Mouse (Mus musculus): ENCODE measurements at regions not wholly inside any gene's neighbourhood (a gene's known extent, or its start where the extent isn't known, plus 50 kb on each side); places are given as distances from the start of the nearest gene placed in this dataset.

GRCm38 (mm10) chr2:79510485-79511094 is 54.0 kb upstream of the Cerkl start:
- 52% methylated on average over 10 of the region's 10 CpGs for WGBS

DNA sequence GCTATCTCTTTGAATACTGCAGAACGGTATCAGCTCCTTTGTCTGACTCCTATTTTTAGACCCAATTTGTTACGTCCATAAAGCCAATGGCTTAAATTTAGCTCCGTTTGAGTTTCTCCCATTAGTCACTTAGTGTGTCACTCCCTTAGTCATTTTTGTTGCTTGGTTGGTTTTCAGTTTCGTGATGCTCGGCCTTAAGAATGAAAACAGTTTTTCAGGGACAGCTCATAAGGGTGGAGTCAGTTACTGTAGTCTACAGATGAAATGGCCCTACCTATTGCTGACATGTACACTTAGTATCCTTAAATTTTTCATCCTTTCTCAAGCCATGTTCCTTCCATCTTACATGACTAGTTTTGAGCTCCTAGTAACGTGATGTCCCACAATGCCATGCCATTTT is 54.5 kb upstream of the Cerkl start:
- no peak overlapping the region for H3K4me2 ChIP-seq (replicated peaks; ENCODE audit: low read depth, low read length)
- no peak overlapping the region for H3K4me3 ChIP-seq (ENCODE audit: low read depth, low read length)
- H3K36me3 ChIP-seq (ENCODE audit: insufficient read depth, low read length): no peaks in the 10 kb centered on the region
- 62% methylated on average over 6 of the region's 6 CpGs for WGBS
- TF ChIP-seq CTCF (IDR thresholded peaks at IDR 0.05) (no peak), EP300 (IDR thresholded peaks at IDR 0.05) (no peak)
- no peak overlapping the region for H3K27ac ChIP-seq (ENCODE audit: low read length)
- H3K9me3 ChIP-seq (ENCODE audit: low read length): no peaks in the 10 kb centered on the region
- no peaks in the 10 kb centered on the region for H3K4me1 ChIP-seq (ENCODE audit: insufficient read depth, low read depth, low read length)
- H3K9ac ChIP-seq (replicated peaks; ENCODE audit: low read depth): no peak overlapping the region
- ATAC-seq (no peak), DNase-seq (ENCODE audit: low spot score) (no peak)
- no peaks in the 10 kb centered on the region for H3K27me3 ChIP-seq (replicated peaks; ENCODE audit: insufficient read depth, low read length)

More at GRCm38 (mm10) chr2:79510485-79511094, 54.0 kb upstream of the Cerkl start:
- no peak for DNase-seq (ENCODE audit: low spot score)
- Histone ChIP-seq H3K9me3 (ENCODE audit: low read length) (no peaks in the 10 kb centered on the region), H3K36me3 (ENCODE audit: insufficient read depth, low read length) (no peaks in the 10 kb centered on the region), H3K27ac (ENCODE audit: low read length) (no peak overlapping the region), H3K4me1 (ENCODE audit: insufficient read depth, low read depth, low read length) (no peaks in the 10 kb centered on the region), H3K4me3 (ENCODE audit: low read depth, low read length) (no peak overlapping the region), H3K4me2 (replicated peaks; ENCODE audit: low read depth, low read length) (no peak overlapping the region), H3K27me3 (replicated peaks; ENCODE audit: insufficient read depth, low read length) (no peaks in the 10 kb centered on the region), H3K9ac (replicated peaks; ENCODE audit: low read depth) (no peak overlapping the region)
- no peak for ATAC-seq
- no peak for TF ChIP-seq EP300 (IDR thresholded peaks at IDR 0.05)
- TF ChIP-seq CTCF (IDR thresholded peaks at IDR 0.05): no peak

GRCm38 (mm10) chr2:79511676-79512323 is 55.2 kb upstream of the Cerkl start:
- Histone ChIP-seq H3K27me3 (replicated peaks; ENCODE audit: insufficient read depth, low read length) (no peaks in the 10 kb centered on the region), H3K36me3 (ENCODE audit: insufficient read depth, low read length) (no peaks in the 10 kb centered on the region), H3K9ac (replicated peaks; ENCODE audit: low read depth) (no peak overlapping the region), H3K4me1 (ENCODE audit: insufficient read depth, low read depth, low read length) (no peaks in the 10 kb centered on the region), H3K4me3 (ENCODE audit: low read depth, low read length) (no peak overlapping the region), H3K4me2 (replicated peaks; ENCODE audit: low read depth, low read length) (no peak overlapping the region; the same call in 1 of the 2 replicates), H3K27ac (ENCODE audit: low read length) (no peak overlapping the region), H3K9me3 (ENCODE audit: low read length) (no peaks in the 10 kb centered on the region)
- ATAC-seq: 0 out of 2 replicates have a peak, but pooled peaks have one; percentile 21
- 21% methylated on average over 11 of the region's 11 CpGs for WGBS
- TF ChIP-seq CTCF (IDR thresholded peaks at IDR 0.05) (peak; percentile 77), EP300 (IDR thresholded peaks at IDR 0.05) (0 out of 2 replicates have a peak, but pooled peaks have one; percentile 22)
- peak; percentile 82 for DNase-seq (ENCODE audit: low spot score)

DNA sequence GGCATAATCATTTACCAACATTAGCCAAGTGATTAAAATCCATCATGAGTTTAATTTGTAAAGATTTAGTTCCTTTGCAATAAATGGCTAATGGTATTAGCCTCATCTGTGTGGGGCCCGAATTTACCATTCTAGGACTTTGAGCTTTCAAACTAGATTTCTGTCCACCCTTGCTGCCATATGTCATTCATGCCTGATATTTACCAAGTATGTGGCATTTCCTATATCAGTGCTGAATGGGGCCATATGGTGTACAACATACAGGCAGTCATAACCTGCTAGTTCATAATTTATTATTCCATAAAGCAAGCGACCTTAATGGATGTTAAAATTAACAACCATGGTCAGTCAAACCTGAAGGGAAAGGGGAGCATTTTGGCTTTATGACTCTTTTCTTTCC is 55.8 kb upstream of the Cerkl start:
- no peaks in the 10 kb centered on the region for H3K36me3 ChIP-seq (ENCODE audit: insufficient read depth, low read length)
- no peaks in the 10 kb centered on the region for H3K27me3 ChIP-seq (replicated peaks; ENCODE audit: insufficient read depth, low read length)
- H3K4me1 ChIP-seq (ENCODE audit: insufficient read depth, low read depth, low read length): no peaks in the 10 kb centered on the region
- H3K9ac ChIP-seq (replicated peaks; ENCODE audit: low read depth): no peak overlapping the region
- no peak for ATAC-seq
- WGBS: 62% methylated on average over 2 of the region's 2 CpGs
- no peak for TF ChIP-seq CTCF (IDR thresholded peaks at IDR 0.05)
- no peak for TF ChIP-seq EP300 (IDR thresholded peaks at IDR 0.05)
- H3K4me2 ChIP-seq (replicated peaks; ENCODE audit: low read depth, low read length): no peak overlapping the region
- no peak overlapping the region for H3K4me3 ChIP-seq (ENCODE audit: low read depth, low read length)
- no peak overlapping the region for H3K27ac ChIP-seq (ENCODE audit: low read length)
- no peak for DNase-seq (ENCODE audit: low spot score)
- H3K9me3 ChIP-seq (ENCODE audit: low read length): no peaks in the 10 kb centered on the region

GRCm38 (mm10) chr2:79513726-79514125 is 57.1 kb upstream of the Cerkl start:
- ATAC-seq: no peak
- Histone ChIP-seq H3K27me3 (replicated peaks; ENCODE audit: insufficient read depth, low read length) (no peaks in the 10 kb centered on the region), H3K27ac (ENCODE audit: low read length) (no peak overlapping the region), H3K9ac (replicated peaks; ENCODE audit: low read depth) (no peak overlapping the region), H3K4me2 (replicated peaks; ENCODE audit: low read depth, low read length) (no peak overlapping the region), H3K4me3 (ENCODE audit: low read depth, low read length) (no peak overlapping the region), H3K36me3 (ENCODE audit: insufficient read depth, low read length) (no peaks in the 10 kb centered on the region), H3K4me1 (ENCODE audit: insufficient read depth, low read depth, low read length) (no peaks in the 10 kb centered on the region), H3K9me3 (ENCODE audit: low read length) (no peaks in the 10 kb centered on the region)
- 53% methylated on average over 3 of the region's 3 CpGs for WGBS
- DNase-seq (ENCODE audit: low spot score): no peak
- TF ChIP-seq CTCF (IDR thresholded peaks at IDR 0.05) (no peak), EP300 (IDR thresholded peaks at IDR 0.05) (no peak)

DNA sequence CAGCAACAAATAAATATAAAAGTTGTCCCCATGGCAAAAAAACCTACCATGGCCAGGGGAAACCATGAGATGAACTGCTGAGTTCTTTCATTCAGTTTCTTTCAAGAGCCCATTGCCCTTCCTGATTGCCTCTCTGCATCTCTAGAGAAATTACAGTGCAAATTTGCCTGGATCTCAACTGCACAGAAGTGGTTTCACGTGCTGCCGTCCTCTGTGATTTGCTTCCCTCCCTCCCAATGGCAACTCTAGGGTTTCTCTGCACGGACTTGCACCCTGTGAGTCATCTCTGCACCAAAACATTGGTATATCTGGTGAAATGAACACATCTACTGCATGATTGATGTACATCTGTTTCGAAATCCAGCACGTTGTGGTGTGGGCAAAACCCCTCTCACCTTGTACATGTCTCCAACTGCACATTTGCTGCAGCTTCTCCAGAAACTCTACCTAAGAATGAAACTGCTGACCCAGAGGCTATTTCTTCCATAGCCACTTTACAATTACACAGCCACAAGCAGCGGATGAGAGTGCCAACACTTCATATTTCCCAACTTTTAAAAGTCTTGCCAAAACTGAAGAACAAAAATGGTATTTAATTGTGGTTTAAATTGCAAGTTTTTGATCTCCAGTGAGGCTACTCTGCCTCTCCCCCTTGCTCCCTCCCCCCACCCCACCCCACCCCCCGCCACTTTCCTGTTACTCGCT is 61.6 kb upstream of the Cerkl start:
- 38% methylated on average over 8 of the region's 8 CpGs for WGBS
- Histone ChIP-seq H3K4me1 (ENCODE audit: insufficient read depth, low read depth, low read length) (no peaks in the 10 kb centered on the region), H3K4me3 (ENCODE audit: low read depth, low read length) (no peak overlapping the region), H3K36me3 (ENCODE audit: insufficient read depth, low read length) (no peaks in the 10 kb centered on the region), H3K27ac (ENCODE audit: low read length) (no peak overlapping the region), H3K4me2 (replicated peaks; ENCODE audit: low read depth, low read length) (no peak overlapping the region), H3K27me3 (replicated peaks; ENCODE audit: insufficient read depth, low read length) (no peaks in the 10 kb centered on the region), H3K9me3 (ENCODE audit: low read length) (no peaks in the 10 kb centered on the region), H3K9ac (replicated peaks; ENCODE audit: low read depth) (no peak overlapping the region)
- DNase-seq (ENCODE audit: low spot score): peak; percentile 74
- no peak for TF ChIP-seq CTCF (IDR thresholded peaks at IDR 0.05)
- TF ChIP-seq EP300 (IDR thresholded peaks at IDR 0.05): peak; percentile 30; the same call in 1 of the 2 replicates
- peak; percentile 82 for ATAC-seq

Measured in lung, postnatal 0 days (tissue).